Mouse (Mus musculus) CH12.LX (cell line): ENCODE data around the gene Iqsec2. TPM values are rescaled to one million over a fixed set of nuclear protein-coding genes. Genes with fewer than 3 reads are reported as not detected.

Source experiments
- DNase-seq: peaks from one replicate; pipeline ENCODE4 v3.0.0-alpha.2; 2013; ENCODE audit errors: extremely low read depth
- H3K27ac ChIP-seq: 2 replicates; pipeline ENCODE4 v1.5.1; 2012; ENCODE audit warnings: low read depth, mild to moderate bottlenecking, control low read depth, moderate library complexity; ENCODE audit not compliant: insufficient read depth
- H3K27me3 ChIP-seq: replicated peaks from 2 replicates; pipeline ENCODE3; 2012; ENCODE audit warnings: inconsistent platforms
- H3K36me3 ChIP-seq, 2 experiments: replicated peaks in 1 of 2; 2 replicates each; pipeline versions ENCODE3 to v1.6.1; 2012; ENCODE audit warnings: inconsistent platforms in 1 of 2, low read length in 1 of 2, mild to moderate bottlenecking in 1 of 2, mixed read lengths in 1 of 2, moderate library complexity in 1 of 2; ENCODE audit not compliant: control insufficient read depth in 1 of 2, insufficient read depth in 1 of 2
- H3K4me1 ChIP-seq, 2 experiments: 2 replicates each; pipeline ENCODE4 v1.6.1; 2012; ENCODE audit warnings: inconsistent platforms in 1 of 2, moderate library complexity in 1 of 2; ENCODE audit not compliant: insufficient read depth in 2 of 2, control insufficient read depth in 1 of 2
- H3K4me2 ChIP-seq: 2 replicates; pipeline ENCODE4 v1.6.1; 2012; ENCODE audit warnings: low read depth, mild to moderate bottlenecking, control low read depth; ENCODE audit not compliant: poor library complexity, insufficient read depth, severe bottlenecking
- H3K4me3 ChIP-seq, 3 experiments: fragments of 150-350 bp in 1 of 3; sonication (generic) in 1 of 3; replicated peaks in 1 of 3; 2 replicates each; pipeline versions ENCODE3 to v1.5.1; 2011 to 2012; ENCODE audit warnings: low read depth in 2 of 3, low read length in 2 of 3, mild to moderate bottlenecking in 2 of 3, moderate library complexity in 2 of 3, control low read depth in 1 of 3, improper control_type of control experiment in 1 of 3, inconsistent platforms in 1 of 3, mixed read lengths in 1 of 3; ENCODE audit not compliant: poor library complexity in 1 of 3
- H3K79me2 ChIP-seq: replicated peaks from 2 replicates; pipeline ENCODE4 v1.6.1; 2012; ENCODE audit warnings: mild to moderate bottlenecking, moderate library complexity; ENCODE audit not compliant: control insufficient read depth, poor library complexity, insufficient read depth, severe bottlenecking; ENCODE audit errors: extremely low read depth
- H3K9ac ChIP-seq: 2 replicates; pipeline ENCODE4 v1.6.1; 2012; ENCODE audit warnings: low read depth, mild to moderate bottlenecking, control low read depth, moderate library complexity; ENCODE audit not compliant: insufficient read depth
- H3K9me3 ChIP-seq: replicated peaks from 2 replicates; pipeline ENCODE3; 2012; ENCODE audit warnings: low read length, inconsistent platforms, mixed read lengths
- CTCF ChIP-seq, 2 experiments: IDR thresholded peaks in 1 of 2; conservative IDR thresholded peaks in 1 of 2; 2 replicates each; pipeline ENCODE4 v1.5.1; 2011 to 2012; ENCODE audit warnings: low read depth in 2 of 2, low read length in 2 of 2, improper control_type of control experiment in 1 of 2, inconsistent platforms in 1 of 2, mild to moderate bottlenecking in 1 of 2, moderate library complexity in 1 of 2
- ETS1 ChIP-seq: conservative IDR thresholded peaks from 2 replicates; pipeline ENCODE4 v1.6.1; 2012; ENCODE audit warnings: low read depth, mild to moderate bottlenecking, inconsistent platforms, low read length, improper control_type of control experiment, moderate library complexity
- IRF4 ChIP-seq: IDR thresholded peaks from 2 replicates; pipeline ENCODE4 v1.6.1; 2014; ENCODE audit warnings: low read depth, mild to moderate bottlenecking, inconsistent platforms, low read length, improper control_type of control experiment
- JUN ChIP-seq: IDR thresholded peaks from 2 replicates; pipeline ENCODE4 v1.6.1; 2011; ENCODE audit warnings: low read depth, mild to moderate bottlenecking, low read length, improper control_type of control experiment, moderate library complexity; ENCODE audit not compliant: insufficient read depth
- KAT2A ChIP-seq: IDR thresholded peaks from 2 replicates; pipeline ENCODE4 v1.6.1; 2012; ENCODE audit warnings: low read length, improper control_type of control experiment, inconsistent platforms; ENCODE audit not compliant: insufficient replicate concordance
- MAFK ChIP-seq: IDR thresholded peaks from 2 replicates; pipeline ENCODE4 v1.6.1; 2011; ENCODE audit warnings: low read length, improper control_type of control experiment; ENCODE audit not compliant: insufficient replicate concordance
- MAX ChIP-seq: IDR thresholded peaks from 2 replicates; pipeline ENCODE4 v1.6.1; 2011; ENCODE audit warnings: low read length, improper control_type of control experiment
- MEF2A ChIP-seq: IDR thresholded peaks from 2 replicates; pipeline ENCODE4 v1.6.1; 2014; ENCODE audit warnings: low read depth, mild to moderate bottlenecking, inconsistent platforms, low read length, improper control_type of control experiment, borderline replicate concordance
- MXI1 ChIP-seq: IDR thresholded peaks from 2 replicates; pipeline ENCODE4 v1.6.1; 2011; ENCODE audit warnings: mild to moderate bottlenecking, low read depth, low read length, improper control_type of control experiment
- MYC ChIP-seq: IDR thresholded peaks from 2 replicates; pipeline ENCODE4 v1.6.1; 2011; ENCODE audit warnings: low read depth, mild to moderate bottlenecking, improper control_type of control experiment, low read length
- NRF1 ChIP-seq: IDR thresholded peaks from 2 replicates; pipeline ENCODE4 v1.6.1; 2014; ENCODE audit warnings: low read depth, mild to moderate bottlenecking, inconsistent platforms, low read length, improper control_type of control experiment, moderate library complexity
- POLR2AphosphoS2 ChIP-seq: IDR thresholded peaks from 2 replicates; pipeline ENCODE4 v1.6.1; 2011; ENCODE audit warnings: low read depth, low read length, improper control_type of control experiment
- RCOR1 ChIP-seq: conservative IDR thresholded peaks from 2 replicates; pipeline ENCODE4 v1.6.1; 2012; ENCODE audit warnings: low read depth, mild to moderate bottlenecking, inconsistent platforms, low read length, improper control_type of control experiment
- SMC3 ChIP-seq: IDR thresholded peaks from 2 replicates; pipeline ENCODE4 v1.6.1; 2011; ENCODE audit warnings: low read depth, low read length, improper control_type of control experiment
- UBTF ChIP-seq: IDR thresholded peaks from 2 replicates; pipeline ENCODE4 v1.6.1; 2012; ENCODE audit warnings: low read depth, mild to moderate bottlenecking, inconsistent platforms, low read length, improper control_type of control experiment, moderate library complexity
- USF1 ChIP-seq: IDR thresholded peaks from 2 replicates; pipeline ENCODE4 v1.6.1; 2014; ENCODE audit warnings: low read depth, mild to moderate bottlenecking, inconsistent platforms, low read length, improper control_type of control experiment
- ZMIZ1 ChIP-seq: IDR thresholded peaks from 2 replicates; pipeline ENCODE4 v1.6.1; 2012; ENCODE audit warnings: low read depth, mild to moderate bottlenecking, inconsistent platforms, low read length, improper control_type of control experiment
- dilution Hi-C: fragments of 300-500 bp; cut with MboI; formaldehyde crosslinking; loops from 2 replicates; pipeline ENCODE4 v1.14.3; 2020; ENCODE audit warnings: low sequenced_read_pairs; ENCODE audit not compliant: extremely low pct_unique_long_range_greater_than_20kb, extremely low pct_ligation_motif_present
- in situ Hi-C: fragments of 300-500 bp; cut with MboI; formaldehyde crosslinking; loops from 3 replicates; pipeline ENCODE4 v1.14.3; 2019; ENCODE audit warnings: low sequenced_read_pairs, low pct_ligation_motif_present, low pct_unique_long_range_greater_than_20kb, mixed read lengths
- polyA plus RNA-seq: library from polyadenylated mRNA; unstranded; fragments of >175 nt; gene quantifications from 2 replicates; pipeline ENCODE4 v1.2.1, GENCODE M21; 2012; ENCODE audit warnings: low read depth; ENCODE audit not compliant: insufficient read length
- total RNA-seq, 2 experiments: library from RNA; depleted of rRNA; stranded (reverse); fragments of 300-350 nt in 1 of 2; fragments of >200 nt in 1 of 2; gene quantifications; 2 replicates each; pipeline ENCODE4 v1.2.3; 2012 to 2014

Gene Iqsec2
- total and polyA plus RNA-seq, 3 experiments: 0.71 to 4.2 (median 1.8) TPM

DNA sequence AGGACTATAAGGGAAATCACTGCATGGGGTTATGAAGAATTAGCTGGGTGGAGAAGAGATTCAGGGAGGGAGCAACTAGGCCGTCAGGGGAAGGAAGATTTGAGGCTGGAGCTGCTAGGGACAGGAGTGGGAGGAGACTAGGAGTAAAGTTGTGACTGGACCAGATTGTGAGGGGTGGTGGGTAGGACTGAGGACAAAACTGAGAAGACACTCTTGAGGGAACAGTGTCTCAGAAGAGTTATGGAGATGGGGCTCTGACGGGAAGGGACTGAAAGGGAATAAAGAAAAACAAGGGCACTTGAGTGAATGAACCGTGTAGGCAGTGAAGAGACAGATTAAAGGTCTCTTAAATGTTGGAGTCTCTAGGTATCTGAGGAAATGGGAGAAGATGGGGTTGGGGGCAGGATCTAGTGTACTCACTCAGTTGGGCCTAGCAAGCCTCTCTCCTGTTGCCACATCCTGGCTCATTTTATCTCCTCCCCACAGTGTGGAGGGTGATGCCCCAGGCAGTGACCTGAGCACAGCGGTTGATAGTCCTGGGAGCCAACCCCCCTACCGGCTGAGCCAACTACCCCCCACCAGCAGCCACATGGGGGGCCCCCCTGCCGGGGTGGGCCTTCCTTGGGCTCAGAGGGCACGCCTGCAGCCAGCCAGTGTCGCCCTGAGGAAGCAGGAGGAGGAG is 58.5 kb downstream of the Iqsec2 start:
- H3K4me2 ChIP-seq: no peak overlapping the region
- no peaks in the 10 kb centered on the region for H3K9me3 ChIP-seq
- H3K36me3 ChIP-seq: peaks cover 0 to 3% of the 10 kb centered on the region in 2 experiments
- in situ Hi-C loops (no loop called here), dilution Hi-C loops (no loop called here)
- H3K9ac ChIP-seq: no peak overlapping the region
- DNase-seq: no peak
- no peaks in the 10 kb centered on the region for H3K79me2 ChIP-seq
- no peak overlapping the region for H3K4me3 ChIP-seq
- no peaks in the 10 kb centered on the region for H3K27me3 ChIP-seq
- TF ChIP-seq JUN: no peak
- TF ChIP-seq ETS1: no peak
- TF ChIP-seq IRF4: no peak
- no peak for TF ChIP-seq KAT2A
- TF ChIP-seq UBTF: no peak
- no peak for TF ChIP-seq MXI1
- no peak for TF ChIP-seq CTCF (conservative IDR thresholded peaks at IDR 0.05 in 1 of 2, IDR thresholded peaks at IDR 0.05 in 1 of 2; ENCODE audit: low read depth in 2 of 2, low read length in 2 of 2)
- no peak for TF ChIP-seq MAFK
- no peak for TF ChIP-seq MYC
- no peak for TF ChIP-seq NRF1
- no peak for TF ChIP-seq MEF2A
- no peak for TF ChIP-seq ZMIZ1
- no peak for TF ChIP-seq SMC3
- no peak for TF ChIP-seq USF1
- H3K4me1 ChIP-seq: peaks cover 4 to 13% of the 10 kb centered on the region in 2 experiments; a peak in 3 of 4 replicates
- H3K27ac ChIP-seq: no peak overlapping the region

GRCm38 (mm10) chrX:152203247-152203646 is 59.2 kb downstream of the Iqsec2 start:
- Histone ChIP-seq H3K9ac (no peak overlapping the region), H3K27ac (no peak overlapping the region), H3K4me3 (no peak overlapping the region), H3K4me1 (peaks cover 4 to 17% of the 10 kb centered on the region in 2 experiments; a peak in 3 of 4 replicates), H3K36me3 (peaks cover 0 to 3% of the 10 kb centered on the region in 2 experiments)
- in situ Hi-C loops (no loop called here), dilution Hi-C loops (no loop called here)
- DNase-seq: no peak
- no peak for TF ChIP-seq CTCF (conservative IDR thresholded peaks at IDR 0.05 in 1 of 2, IDR thresholded peaks at IDR 0.05 in 1 of 2; ENCODE audit: low read depth in 2 of 2, low read length in 2 of 2)
- TF ChIP-seq JUN: no peak
- TF ChIP-seq RCOR1: no peak
- no peak for TF ChIP-seq ZMIZ1
- no peak for TF ChIP-seq POLR2AphosphoS2
- no peak for TF ChIP-seq NRF1
- no peak for TF ChIP-seq MAX
- TF ChIP-seq, all 38 proteins: peak for 0
- Histone ChIP-seq H3K27me3 (no peaks in the 10 kb centered on the region), H3K79me2 (no peaks in the 10 kb centered on the region), H3K9me3 (no peaks in the 10 kb centered on the region), H3K4me2 (no peak overlapping the region)
